Mouse (Mus musculus): ENCODE measurements around the gene Lipm.

Gene Lipm

GRCm38 (mm10) chr19:34166386-34166785, 65.7 kb downstream of the Lipm start:
- no peak for DNase-seq

- DNase-seq = peak; percentile 52 to 60
These were observed 67.3 kb downstream of the Lipm start for GRCm38 (mm10) chr19:34167896-34168661.

- DNase-seq = no peak
These were observed 68.4 kb downstream of the Lipm start for GRCm38 (mm10) chr19:34169121-34169520.

GRCm38 (mm10) chr19:34171167-34171566, 70.4 kb downstream of the Lipm start:
- DNase-seq = no peak
